Mouse (Mus musculus) forebrain, postnatal 0 days (tissue): ENCODE results near the gene Kif21b. TPM values are rescaled to one million over a fixed set of nuclear protein-coding genes. Genes with fewer than 3 reads are reported as not detected.

Source experiments
- ATAC-seq: fragments of 200-750 bp; cut with Nextera tagmentation; 2 replicates; pipeline ENCODE4 v1.8.0; 2017; ENCODE audit warnings: mild to moderate bottlenecking, moderate library complexity
- DNase-seq: peaks from one replicate; pipeline ENCODE4 v3.0.0-alpha.2; 2015
- H3K27ac ChIP-seq: fragments of 300-500 bp; sonication (generic); 2 replicates; pipeline ENCODE4 v1.5.1; 2014; ENCODE audit warnings: low read depth, mild to moderate bottlenecking, antibody characterized with exemption, low read length, moderate library complexity, mixed read lengths
- H3K27me3 ChIP-seq: fragments of 300-500 bp; sonication (generic); 2 replicates; pipeline ENCODE4 v1.6.1; 2014; ENCODE audit warnings: mild to moderate bottlenecking, low read length, mixed read lengths; ENCODE audit not compliant: insufficient read depth
- H3K36me3 ChIP-seq: fragments of 300-500 bp; sonication (generic); 2 replicates; pipeline ENCODE4 v1.6.1; 2014; ENCODE audit warnings: mild to moderate bottlenecking, moderate library complexity; ENCODE audit not compliant: insufficient read depth
- H3K4me1 ChIP-seq: fragments of 300-500 bp; sonication (generic); 2 replicates; pipeline ENCODE4 v1.6.1; 2014; ENCODE audit warnings: antibody characterized with exemption; ENCODE audit not compliant: insufficient read depth
- H3K4me2 ChIP-seq: fragments of 300-500 bp; sonication (generic); 2 replicates; pipeline ENCODE4 v1.6.1; 2014; ENCODE audit warnings: low read depth, mild to moderate bottlenecking, moderate library complexity
- H3K4me3 ChIP-seq: fragments of 300-500 bp; sonication (generic); 2 replicates; pipeline ENCODE4 v1.5.1; 2014; ENCODE audit warnings: low read depth, low read length, mixed read lengths
- H3K9ac ChIP-seq: fragments of 300-500 bp; sonication (generic); 2 replicates; pipeline ENCODE4 v1.6.1; 2014; ENCODE audit warnings: mild to moderate bottlenecking
- H3K9me3 ChIP-seq: fragments of 300-500 bp; sonication (generic); 2 replicates; pipeline ENCODE4 v1.6.1; 2016; ENCODE audit warnings: low read length
- CTCF ChIP-seq: sonication (generic); IDR thresholded peaks from 2 replicates; pipeline ENCODE4 v1.5.1; 2016; ENCODE audit warnings: antibody characterized with exemption, control low read depth, low read depth
- WGBS: fragments of 180-500 bp; shearing (Covaris S2); extraction: QIAGEN DNeasy Blood & Tissue Kit; methylation state at CpG from one replicate; pipeline ENCODE4 v1.1.7; 2014; 5-methylcytosine and 5-hydroxymethylcytosine counted together
- polyA plus RNA-seq: library from polyadenylated mRNA; unstranded; fragments of >200 nt; fragmentation: Nextera tagmentation; extraction: Ambion mirVana; gene quantifications from 2 replicates; pipeline ENCODE4 v1.2.1, GENCODE M21; 2015
- total RNA-seq: library from RNA; depleted of rRNA; stranded (reverse); fragments of >200 nt; gene quantifications from 2 replicates; pipeline ENCODE4 v1.2.3, GENCODE M21; 2014

The Kif21b gene
- total and polyA plus RNA-seq, 2 experiments from 2014 or later, result 29.2 to 135 TPM

DNA sequence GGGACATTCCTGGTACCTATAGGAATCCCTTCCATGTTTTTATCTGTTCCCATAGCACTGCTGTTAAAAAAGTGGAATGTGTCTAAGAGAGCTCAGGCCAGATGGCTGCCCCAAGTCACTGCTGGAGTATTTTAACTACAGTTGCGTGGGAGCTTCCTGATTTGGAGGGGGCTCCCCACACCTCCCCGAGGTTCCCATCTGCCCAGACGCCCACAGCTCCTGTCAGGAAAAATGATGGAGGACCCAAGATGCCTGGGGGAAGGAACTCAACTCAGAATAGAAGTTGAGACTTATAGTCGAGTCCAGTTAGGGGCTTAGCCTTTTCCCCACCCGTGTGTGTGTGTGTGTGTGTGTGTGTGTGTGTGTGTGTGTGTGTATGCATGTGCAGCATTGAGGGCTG is 2.8 kb upstream of the Kif21b start:
- 69% methylated on average over 5 of the region's 5 CpGs for WGBS
- no peaks in the 10 kb centered on the region for H3K27me3 ChIP-seq

DNA sequence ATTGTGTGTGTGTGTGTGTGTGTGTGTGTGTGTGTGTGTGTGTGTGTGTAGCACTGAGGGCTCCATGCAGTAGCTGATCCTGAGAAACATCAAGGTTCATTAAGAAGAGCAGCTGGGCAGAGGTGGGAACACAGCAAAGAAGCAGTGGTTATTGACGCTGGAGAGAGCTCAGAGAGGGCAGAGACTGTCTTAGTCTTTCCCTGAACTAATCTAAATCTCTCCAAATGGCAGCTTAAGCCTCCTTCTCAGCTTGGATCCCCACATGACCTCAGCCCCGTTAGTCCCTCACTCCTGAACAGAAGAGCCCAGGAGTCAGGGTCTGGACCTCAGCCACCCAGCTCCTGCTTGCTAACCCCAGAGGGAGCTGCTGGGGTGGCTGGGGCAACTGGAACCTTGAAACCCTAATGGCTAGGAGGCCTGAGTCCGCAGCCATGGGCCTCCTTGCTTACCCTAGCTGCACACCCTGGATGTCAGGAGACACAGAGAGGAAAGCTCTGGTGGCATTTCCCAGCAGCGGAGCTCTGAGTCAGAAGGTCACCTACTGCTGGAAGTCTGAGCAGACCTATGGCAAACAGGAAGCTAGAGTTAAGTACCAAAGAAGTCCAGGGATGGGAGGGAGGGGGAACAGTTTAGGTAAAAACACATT is 2.1 kb upstream of the Kif21b start:
- H3K36me3 ChIP-seq, result no peaks in the 10 kb centered on the region
- H3K27me3 ChIP-seq, result no peaks in the 10 kb centered on the region
- H3K9me3 ChIP-seq, result no peaks in the 10 kb centered on the region
- WGBS, result 58% methylated on average over 4 of the region's 4 CpGs
- peaks cover 6% of the 10 kb centered on the region; the same call in 1 of the 2 replicates for H3K4me1 ChIP-seq
- no peak overlapping the region for H3K4me3 ChIP-seq
- H3K27ac ChIP-seq, result no peak overlapping the region
- no peak for ATAC-seq
- DNase-seq, result no peak
- no peak overlapping the region for H3K4me2 ChIP-seq
- no peak overlapping the region for H3K9ac ChIP-seq
- TF ChIP-seq CTCF, result no peak

More for the DNA sequence above, 2.8 kb upstream of the Kif21b start:
- no peak for TF ChIP-seq CTCF
- DNase-seq (no peak), ATAC-seq (no peak)
- H3K9me3 ChIP-seq, result no peaks in the 10 kb centered on the region
- H3K36me3 ChIP-seq, result no peaks in the 10 kb centered on the region
- no peak overlapping the region for H3K4me2 ChIP-seq
- no peak overlapping the region for H3K9ac ChIP-seq
- H3K4me3 ChIP-seq, result no peak overlapping the region
- peaks cover 6% of the 10 kb centered on the region; the same call in 1 of the 2 replicates for H3K4me1 ChIP-seq
- H3K27ac ChIP-seq, result no peak overlapping the region; the same call in 1 of the 2 replicates

DNA sequence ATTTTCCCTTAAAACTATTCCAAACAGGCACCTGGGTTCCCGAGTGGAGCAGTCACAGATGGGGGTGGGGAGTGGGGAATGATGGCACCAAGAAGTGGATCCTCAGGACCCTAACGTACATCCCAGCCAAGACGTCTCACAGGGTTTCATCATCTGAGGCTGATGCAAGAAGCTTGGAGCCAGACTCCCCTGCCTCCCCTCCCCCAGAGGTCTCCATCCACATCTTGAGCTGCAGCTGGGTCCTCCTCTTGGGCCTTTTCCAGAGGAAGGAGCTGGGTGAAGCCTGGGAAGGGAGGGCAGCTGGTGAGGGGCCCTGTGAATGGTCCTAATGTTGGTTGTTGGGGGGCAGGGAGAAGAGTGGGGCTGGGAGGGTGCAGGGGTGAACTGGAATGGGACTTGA is 1.1 kb upstream of the Kif21b start:
- no peak overlapping the region for H3K4me3 ChIP-seq
- no peaks in the 10 kb centered on the region for H3K9me3 ChIP-seq
- peak overlapping the region; percentile 81 for H3K4me2 ChIP-seq
- TF ChIP-seq CTCF, result no peak
- H3K9ac ChIP-seq, result no peak overlapping the region
- peak overlapping the region; percentile 95 for H3K27ac ChIP-seq
- WGBS, result 52% methylated on average over 3 of the region's 3 CpGs
- DNase-seq (peak; percentile 30), ATAC-seq (no peak)
- no peaks in the 10 kb centered on the region for H3K36me3 ChIP-seq
- H3K4me1 ChIP-seq, result peaks cover 16% of the 10 kb centered on the region
- H3K27me3 ChIP-seq, result no peaks in the 10 kb centered on the region

DNA sequence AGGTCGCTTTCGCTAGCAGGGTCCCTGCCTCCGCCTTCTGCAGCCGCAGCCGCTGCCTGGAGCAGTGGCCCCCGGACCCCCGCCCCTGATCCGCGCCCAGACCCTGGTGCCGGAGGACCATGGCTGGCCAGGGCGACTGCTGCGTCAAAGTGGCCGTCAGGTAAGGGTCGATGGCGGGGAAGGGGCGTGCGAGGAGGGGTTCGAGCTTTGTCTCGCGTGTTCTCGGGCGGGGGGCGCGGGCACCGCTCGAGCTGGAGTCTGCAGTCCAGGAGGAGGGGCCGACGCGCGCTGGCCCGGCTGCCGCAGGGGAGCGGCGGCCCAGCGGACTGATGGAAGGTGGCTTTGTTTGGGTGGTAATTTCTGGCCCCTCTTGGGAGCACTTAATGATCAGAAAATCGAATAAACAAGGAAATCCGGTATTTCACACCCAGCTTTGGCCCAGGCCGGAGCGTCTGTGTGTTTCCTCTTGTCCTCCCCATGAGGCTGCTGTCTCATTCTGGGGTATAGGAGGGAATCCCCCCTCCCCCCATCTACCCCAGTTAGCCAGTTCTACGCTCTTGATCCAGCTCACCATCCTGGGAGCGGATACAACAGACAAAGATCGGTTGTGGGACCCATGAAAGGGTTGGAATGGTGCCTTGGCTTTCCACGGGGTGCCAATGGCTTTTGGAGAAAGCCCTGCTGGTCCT is 558 bp downstream of the Kif21b start:
- no peak for TF ChIP-seq CTCF
- Histone ChIP-seq H3K4me3 (peak overlapping the region; percentile 91), H3K9ac (peak overlapping the region; percentile 99), H3K9me3 (no peaks in the 10 kb centered on the region), H3K27me3 (no peaks in the 10 kb centered on the region), H3K27ac (peak overlapping the region; percentile 95), H3K4me2 (peak overlapping the region; percentile 81), H3K4me1 (peaks cover 31% of the 10 kb centered on the region), H3K36me3 (no peaks in the 10 kb centered on the region)
- peak; percentile 75 for DNase-seq
- WGBS, result 1% methylated on average over 43 of the region's 43 CpGs
- ATAC-seq, result peak; percentile 73

DNA sequence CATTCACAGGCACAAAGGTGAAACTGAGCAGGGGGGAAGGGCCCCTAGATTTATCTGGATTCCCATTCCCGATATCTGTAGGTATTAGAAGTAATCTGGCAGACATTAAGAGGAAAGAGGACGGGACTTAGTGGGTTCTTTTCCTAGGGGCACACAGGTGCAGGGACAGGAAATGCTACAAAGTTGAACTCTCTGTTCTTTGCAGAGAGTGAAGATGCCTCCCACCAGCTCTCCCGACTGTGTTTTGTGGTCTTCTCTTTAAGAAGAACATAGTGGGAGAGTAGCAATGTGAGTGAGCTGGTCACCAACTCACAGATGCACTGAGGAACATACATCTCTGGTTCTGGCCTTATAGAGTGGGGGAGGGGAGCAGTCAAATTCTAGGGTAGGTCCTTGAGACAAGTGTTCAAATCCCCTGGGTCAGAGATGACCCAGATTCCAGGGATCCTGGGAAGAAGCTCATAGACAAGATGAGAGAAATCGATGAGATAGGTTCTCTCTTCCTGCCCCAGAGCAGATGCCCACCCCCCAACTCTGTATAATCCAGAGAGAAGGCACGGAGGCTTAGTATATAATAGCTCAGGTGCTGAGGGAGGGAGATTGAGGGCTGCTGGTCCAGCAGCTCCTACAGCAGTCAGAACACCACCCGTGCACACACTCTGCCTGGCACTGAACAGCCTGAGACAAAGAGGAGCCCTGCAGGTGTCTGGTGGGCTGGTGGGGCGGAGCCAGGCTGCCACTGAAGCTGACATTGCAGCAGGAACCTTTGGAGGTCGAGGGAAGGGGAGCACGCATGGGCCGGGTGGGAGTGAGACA is 1.4 kb downstream of the Kif21b start:
- Histone ChIP-seq H3K36me3 (no peaks in the 10 kb centered on the region), H3K9me3 (no peaks in the 10 kb centered on the region), H3K4me3 (peak overlapping the region; percentile 91), H3K27ac (peak overlapping the region; percentile 95), H3K27me3 (no peaks in the 10 kb centered on the region), H3K4me2 (peak overlapping the region; percentile 81), H3K9ac (peak overlapping the region; percentile 99), H3K4me1 (peaks cover 39% of the 10 kb centered on the region)
- peak; percentile 6; the same call in 1 of the 2 replicates for ATAC-seq
- 6% methylated on average over 10 of the region's 10 CpGs for WGBS
- DNase-seq, result peak; percentile 66
- no peak for TF ChIP-seq CTCF

DNA sequence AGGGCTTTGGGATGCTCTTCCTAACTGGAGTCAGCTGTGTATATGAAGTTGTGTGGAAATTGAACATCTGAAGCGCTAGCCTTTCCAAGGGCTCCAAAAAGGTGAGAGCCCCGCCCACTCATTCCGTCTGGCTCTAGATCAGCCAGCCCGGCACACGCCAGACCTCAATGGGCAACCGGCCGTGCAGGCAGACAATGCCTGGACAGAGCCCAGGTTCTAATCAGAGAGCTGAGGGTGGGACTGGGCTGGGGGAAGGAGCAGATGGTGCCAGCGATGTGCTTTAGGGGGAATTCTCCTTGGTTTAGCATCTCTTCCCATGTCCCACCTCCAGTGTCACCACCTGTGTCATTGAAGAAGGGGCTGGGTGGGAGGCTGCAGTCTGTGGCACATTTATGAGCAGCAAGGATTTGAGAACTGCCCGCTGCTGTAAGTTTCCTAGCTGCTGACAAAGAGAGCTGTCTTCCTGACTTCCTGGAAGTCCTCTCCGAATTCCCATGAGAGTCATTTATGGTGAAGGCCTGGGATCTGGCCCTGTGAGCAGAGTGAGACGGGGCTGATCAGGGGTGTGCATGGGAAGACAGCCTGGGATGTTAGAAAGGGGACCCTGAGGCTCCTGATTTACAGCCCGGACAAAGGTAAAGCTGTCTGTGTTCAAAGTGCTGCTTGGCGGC is 2.5 kb downstream of the Kif21b start:
- DNase-seq, result peak; percentile 59
- ATAC-seq, result no peak
- H3K9ac ChIP-seq, result peak overlapping the region; percentile 99
- H3K27me3 ChIP-seq, result no peaks in the 10 kb centered on the region
- H3K36me3 ChIP-seq, result no peaks in the 10 kb centered on the region
- H3K27ac ChIP-seq, result 0 out of 2 replicates have a peak overlapping the region, but pooled peaks have one; percentile 95
- H3K4me1 ChIP-seq, result peaks cover 48% of the 10 kb centered on the region
- WGBS, result 17% methylated on average over 13 of the region's 13 CpGs
- peak overlapping the region; percentile 81 for H3K4me2 ChIP-seq
- H3K9me3 ChIP-seq, result no peaks in the 10 kb centered on the region
- H3K4me3 ChIP-seq, result peak overlapping the region; percentile 91
- TF ChIP-seq CTCF, result no peak
